Mouse (Mus musculus) bone marrow macrophage, adult 2 months (primary cell): ENCODE results near the gene Snn. TPM values are rescaled to one million over a fixed set of nuclear protein-coding genes. Genes with fewer than 3 reads are reported as not detected.
A peak's percentile ranks its signal among the peaks of the same experiment; 100 is the strongest.

ENCODE experiments used
- H3K27ac ChIP-seq: 2 replicates; pipeline ENCODE4 v1.5.1; 2012; ENCODE audit warnings: low read depth, low read length; ENCODE audit not compliant: insufficient read depth
- H3K4me1 ChIP-seq: 2 replicates; pipeline ENCODE4 v1.6.1; 2012; ENCODE audit warnings: low read length; ENCODE audit not compliant: control insufficient read depth, insufficient read depth
- H3K4me3 ChIP-seq: 2 replicates; pipeline ENCODE4 v1.5.1; 2012; ENCODE audit warnings: mild to moderate bottlenecking, low read length, moderate library complexity; ENCODE audit not compliant: insufficient read depth
- CTCF ChIP-seq: IDR thresholded peaks from 2 replicates; pipeline ENCODE4 v1.5.1; 2012; ENCODE audit warnings: low read depth, mild to moderate bottlenecking, low read length, moderate library complexity
- POLR2A ChIP-seq: IDR thresholded peaks from 2 replicates; pipeline ENCODE4 v1.6.1; 2012; ENCODE audit warnings: mild to moderate bottlenecking, low read depth, low read length, borderline replicate concordance
- polyA plus RNA-seq: library from polyadenylated mRNA; stranded (reverse); fragments of >200 nt; gene quantifications from 2 replicates; pipeline ENCODE4 v1.2.4, GENCODE M21; 2012; ENCODE audit not compliant: missing spikeins, insufficient read depth, insufficient read length

The Snn gene
- polyA plus RNA-seq, 1 experiment: 1.2 TPM

GRCm38 (mm10) chr16:11047130-11047529 lies 13.6 kb upstream of the Snn start:
- Histone ChIP-seq H3K27ac (no peak overlapping the region), H3K4me1 (no peaks in the 10 kb centered on the region), H3K4me3 (no peak overlapping the region)
- TF ChIP-seq CTCF (no peak), POLR2A (no peak)

GRCm38 (mm10) chr16:11050226-11050625 lies 10.5 kb upstream of the Snn start:
- no peak for TF ChIP-seq POLR2A
- no peak for TF ChIP-seq CTCF
- H3K4me3 ChIP-seq: no peak overlapping the region
- peaks cover 10% of the 10 kb centered on the region for H3K4me1 ChIP-seq
- H3K27ac ChIP-seq: no peak overlapping the region

GRCm38 (mm10) chr16:11051134-11051533 lies 9.6 kb upstream of the Snn start:
- no peak for TF ChIP-seq CTCF
- no peak for TF ChIP-seq POLR2A
- Histone ChIP-seq H3K4me3 (no peak overlapping the region), H3K4me1 (peaks cover 10% of the 10 kb centered on the region), H3K27ac (no peak overlapping the region)

GRCm38 (mm10) chr16:11054409-11054808 lies 6.3 kb upstream of the Snn start:
- Histone ChIP-seq H3K4me3 (no peak overlapping the region), H3K27ac (no peak overlapping the region), H3K4me1 (peaks cover 10% of the 10 kb centered on the region)
- no peak for TF ChIP-seq CTCF
- TF ChIP-seq POLR2A: no peak

- no peak for TF ChIP-seq POLR2A
- TF ChIP-seq CTCF: no peak
- Histone ChIP-seq H3K27ac (no peak overlapping the region), H3K4me3 (no peak overlapping the region), H3K4me1 (peaks cover 10% of the 10 kb centered on the region)
Observed at GRCm38 (mm10) chr16:11054871-11055270, 5.9 kb upstream of the Snn start.

GRCm38 (mm10) chr16:11055916-11056315 lies 4.8 kb upstream of the Snn start:
- no peak overlapping the region for H3K4me3 ChIP-seq
- no peak overlapping the region for H3K27ac ChIP-seq
- peaks cover 10% of the 10 kb centered on the region for H3K4me1 ChIP-seq
- TF ChIP-seq CTCF: no peak
- TF ChIP-seq POLR2A: no peak

GRCm38 (mm10) chr16:11062794-11063721 lies 2.3 kb downstream of the Snn start:
- TF ChIP-seq CTCF (no peak), POLR2A (no peak)
- H3K4me3 ChIP-seq: no peak overlapping the region
- H3K4me1 ChIP-seq: peaks cover 21% of the 10 kb centered on the region
- H3K27ac ChIP-seq: peak overlapping the region; percentile 4; the same call in 1 of the 2 replicates

GRCm38 (mm10) chr16:11064341-11064740 lies 3.6 kb downstream of the Snn start:
- Histone ChIP-seq H3K27ac (no peak overlapping the region), H3K4me3 (no peak overlapping the region), H3K4me1 (peaks cover 22% of the 10 kb centered on the region)
- no peak for TF ChIP-seq POLR2A
- no peak for TF ChIP-seq CTCF

- H3K27ac ChIP-seq: no peak overlapping the region
- TF ChIP-seq CTCF (no peak), POLR2A (no peak)
- H3K4me1 ChIP-seq: peaks cover 26% of the 10 kb centered on the region
- H3K4me3 ChIP-seq: no peak overlapping the region
Observed at GRCm38 (mm10) chr16:11064742-11065141, 4.0 kb downstream of the Snn start.

GRCm38 (mm10) chr16:11065431-11065830 lies 4.7 kb downstream of the Snn start:
- Histone ChIP-seq H3K27ac (no peak overlapping the region), H3K4me3 (peak overlapping the region; percentile 66; the same call in 1 of the 2 replicates), H3K4me1 (peaks cover 33% of the 10 kb centered on the region)
- no peak for TF ChIP-seq CTCF
- TF ChIP-seq POLR2A: no peak

- TF ChIP-seq CTCF: no peak
- TF ChIP-seq POLR2A: no peak; the same call in 1 of the 2 replicates
Observed at GRCm38 (mm10) chr16:11066029-11066832, 5.5 kb downstream of the Snn start, which contains the start of gene Litaf. Litaf (minus strand) TSS chr16:11066157.

More at GRCm38 (mm10) chr16:11066029-11066832, 5.5 kb downstream of the Snn start, which contains the start of gene Litaf:
- no peak within 1 kb of the TSS for H3K27ac ChIP-seq
- H3K4me3 ChIP-seq: peak within 1 kb of the TSS; percentile 66
- H3K4me1 ChIP-seq: peaks cover 33% of the 10 kb centered on the region
